Mouse (Mus musculus): ENCODE results near the gene Nfix.

Nfix gene

DNA sequence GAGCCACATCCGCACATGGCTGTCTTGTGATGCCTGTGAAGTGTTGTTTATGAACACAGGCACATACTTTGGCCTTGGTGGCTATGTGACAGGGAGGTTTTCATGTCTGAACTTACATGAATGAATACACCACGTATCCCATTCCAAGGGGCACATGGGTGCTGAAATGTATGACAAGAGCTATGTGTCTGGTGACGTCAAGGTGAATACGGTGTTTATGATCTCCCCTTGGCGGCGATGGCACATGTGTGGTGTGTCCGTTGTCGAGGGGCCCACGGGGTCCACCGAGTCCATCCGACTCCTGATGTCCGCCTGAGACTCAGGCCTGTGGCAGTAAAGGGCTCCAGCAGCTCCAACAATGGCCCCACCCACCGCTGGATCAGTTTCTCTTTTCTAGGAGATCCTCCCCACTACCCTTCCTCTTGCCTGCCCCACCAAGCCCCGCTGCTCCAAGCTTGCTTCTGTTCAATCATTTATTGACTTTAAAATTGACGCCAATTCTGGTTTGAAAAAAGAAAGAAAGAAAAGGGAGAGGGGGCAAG lies 2.8 kb downstream of the Nfix start:
- no peak for DNase-seq

DNA sequence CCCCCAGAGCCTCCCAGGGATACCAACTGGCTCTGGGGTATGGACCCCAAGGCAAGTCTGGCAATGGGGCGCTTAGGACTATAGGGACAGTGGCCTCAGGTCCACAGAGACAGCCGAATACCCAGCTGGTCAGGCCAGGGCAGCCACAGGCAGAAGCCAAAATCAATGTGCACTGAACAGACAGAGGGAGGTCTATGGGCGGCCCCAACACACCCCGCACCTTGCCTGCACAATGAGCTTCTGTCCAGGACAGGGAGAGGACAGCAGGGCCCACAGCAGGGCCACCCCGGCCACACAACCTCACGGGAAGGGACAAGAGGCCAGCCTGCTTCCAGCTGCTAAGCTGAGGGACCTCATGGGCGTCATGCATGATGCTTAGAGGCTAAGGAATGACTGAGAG lies 5.7 kb downstream of the Nfix start:
- DNase-seq = no peak

GRCm38 (mm10) chr8:84793791-84794485 lies 6.2 kb downstream of the Nfix start:
- DNase-seq = no peak

- no peak for DNase-seq
Observed at GRCm38 (mm10) chr8:84793134-84793533, 7.0 kb downstream of the Nfix start.

DNA sequence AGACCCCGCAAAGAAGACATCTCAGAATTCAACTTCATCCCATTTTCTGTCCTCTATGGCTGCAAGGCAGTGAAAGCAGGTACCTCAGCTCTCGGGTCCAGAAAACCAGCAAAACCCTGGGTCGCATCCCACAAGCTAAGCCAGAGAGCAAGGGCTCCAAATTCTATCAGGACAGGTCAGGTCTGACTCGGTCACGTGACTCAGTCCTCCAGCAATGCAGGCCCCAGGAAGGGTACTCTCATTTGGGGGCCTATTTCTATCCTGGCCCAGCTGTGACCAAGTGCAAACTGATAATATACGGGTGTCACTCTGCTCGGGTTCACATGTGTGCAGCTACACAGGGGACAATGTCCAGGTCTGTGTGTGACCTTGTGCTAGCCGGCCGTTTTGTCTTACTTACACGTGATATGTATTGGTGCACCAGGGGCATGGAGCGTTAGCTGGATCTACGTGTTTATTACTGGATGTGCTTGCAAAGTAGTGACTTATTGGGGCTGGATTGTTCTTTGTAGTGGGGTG lies 7.7 kb downstream of the Nfix start:
- no peak for DNase-seq

GRCm38 (mm10) chr8:84790537-84790936 lies 9.6 kb downstream of the Nfix start:
- no peak for DNase-seq

GRCm38 (mm10) chr8:84789855-84790486 lies 10.2 kb downstream of the Nfix start:
- DNase-seq = no peak

- no peak for DNase-seq
Observed at GRCm38 (mm10) chr8:84789345-84789744, 10.8 kb downstream of the Nfix start.

DNA sequence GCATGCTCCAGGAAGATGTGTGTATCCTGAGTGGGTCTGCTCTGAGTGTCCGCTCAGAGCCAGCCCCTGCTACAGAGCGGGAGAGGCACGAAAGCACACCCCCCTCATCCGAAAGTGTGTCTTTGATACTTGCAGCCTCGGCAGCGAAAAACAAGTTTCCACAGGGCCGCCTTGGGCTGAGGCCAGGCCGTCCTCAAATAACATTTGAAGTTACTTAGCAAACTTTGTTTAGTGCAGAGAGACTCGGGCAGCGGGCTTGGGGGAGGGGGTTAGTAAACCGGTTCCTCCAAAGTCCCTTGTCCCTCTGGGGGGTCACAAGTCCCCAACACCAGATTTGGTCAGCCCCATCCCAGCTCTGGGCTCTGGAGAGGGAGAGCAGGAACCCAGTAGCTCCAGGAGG lies 11.2 kb downstream of the Nfix start:
- DNase-seq = no peak

- no peak for DNase-seq
Observed at GRCm38 (mm10) chr8:84787523-84788302, 12.4 kb downstream of the Nfix start.

DNA sequence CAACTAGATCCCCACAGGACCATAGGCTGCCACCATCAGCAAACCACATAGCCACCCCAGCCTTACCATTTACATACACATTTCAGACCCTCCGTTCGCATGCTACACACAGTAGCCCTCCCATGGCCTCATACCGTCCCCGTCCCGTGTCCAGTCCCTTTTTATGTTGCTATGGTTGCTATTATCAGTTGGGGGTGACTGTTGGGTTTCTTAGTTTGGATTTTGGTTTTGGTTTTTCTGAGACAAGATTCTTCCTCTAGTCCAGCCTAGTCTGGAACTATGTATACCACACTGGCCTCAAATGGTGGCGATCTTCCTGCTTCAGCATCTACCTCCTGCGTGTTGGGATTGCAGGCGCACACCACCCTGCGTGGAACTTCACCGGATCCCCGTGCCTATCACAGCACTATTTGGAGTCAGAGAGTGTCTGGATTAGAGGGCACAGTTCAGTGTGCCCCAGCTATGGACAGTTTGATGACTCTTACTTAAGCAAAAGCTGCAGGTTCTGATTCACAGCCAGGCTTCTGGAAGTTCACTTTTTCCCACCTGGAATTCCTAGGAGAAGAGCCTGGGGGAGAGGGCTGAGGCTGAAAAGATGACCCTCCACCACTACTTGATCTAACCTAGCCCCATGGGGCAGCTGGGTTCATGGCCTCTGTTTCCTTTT lies 13.2 kb downstream of the Nfix start:
- DNase-seq = no peak

GRCm38 (mm10) chr8:84785756-84786677 lies 14.1 kb downstream of the Nfix start:
- no peak for DNase-seq

DNA sequence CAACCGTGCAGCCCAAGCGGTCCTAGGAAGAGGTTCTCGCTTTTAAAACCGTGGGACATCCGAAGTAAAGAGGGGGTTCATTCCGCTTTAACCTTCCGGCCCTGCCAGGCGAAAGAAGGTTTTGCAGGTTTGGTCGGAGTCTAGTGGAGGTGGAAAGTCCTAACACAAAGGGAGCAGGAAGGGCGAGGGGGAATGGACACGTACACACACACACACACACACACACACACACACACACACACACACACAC lies 14.7 kb downstream of the Nfix start:
- DNase-seq = no peak

DNA sequence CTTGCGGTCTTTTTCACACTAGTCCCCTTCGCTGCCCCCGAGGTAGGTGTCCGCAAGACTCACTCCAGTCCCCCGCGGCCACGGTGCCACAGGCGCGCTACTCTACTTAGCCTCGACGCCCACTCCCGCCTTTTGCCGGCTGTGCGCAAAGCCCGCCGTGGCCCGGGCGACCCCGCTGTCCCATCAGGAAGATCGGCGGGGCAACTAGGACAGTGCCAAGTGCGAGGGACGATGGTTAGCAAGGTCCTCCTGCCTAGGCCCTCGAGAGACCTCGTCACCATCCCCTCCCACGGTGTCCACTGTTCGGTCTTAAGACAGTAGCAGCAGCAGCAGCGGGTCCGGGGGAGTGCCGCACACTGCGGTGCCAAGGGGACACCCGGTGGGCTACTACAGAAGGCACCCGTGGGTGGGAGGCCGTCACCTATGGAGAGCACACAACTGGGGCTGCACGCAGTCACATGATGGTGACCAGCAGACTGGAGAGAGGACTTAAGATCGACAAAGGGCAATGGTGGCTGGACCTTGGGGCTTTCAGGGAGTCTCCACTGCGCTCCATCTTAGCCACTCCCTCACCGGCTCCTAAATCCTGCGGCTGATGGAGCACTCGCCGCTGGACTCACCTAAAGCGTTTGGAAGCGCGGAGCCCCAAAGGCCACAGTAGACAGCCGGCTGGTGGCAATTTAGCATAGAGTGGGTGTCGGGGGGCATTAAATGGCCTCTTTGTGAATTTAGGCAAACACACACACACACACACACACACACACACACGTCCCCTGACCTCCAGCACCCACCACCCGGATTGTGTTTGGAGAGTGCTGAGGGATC lies 15.3 kb downstream of the Nfix start:
- DNase-seq = no peak

DNA sequence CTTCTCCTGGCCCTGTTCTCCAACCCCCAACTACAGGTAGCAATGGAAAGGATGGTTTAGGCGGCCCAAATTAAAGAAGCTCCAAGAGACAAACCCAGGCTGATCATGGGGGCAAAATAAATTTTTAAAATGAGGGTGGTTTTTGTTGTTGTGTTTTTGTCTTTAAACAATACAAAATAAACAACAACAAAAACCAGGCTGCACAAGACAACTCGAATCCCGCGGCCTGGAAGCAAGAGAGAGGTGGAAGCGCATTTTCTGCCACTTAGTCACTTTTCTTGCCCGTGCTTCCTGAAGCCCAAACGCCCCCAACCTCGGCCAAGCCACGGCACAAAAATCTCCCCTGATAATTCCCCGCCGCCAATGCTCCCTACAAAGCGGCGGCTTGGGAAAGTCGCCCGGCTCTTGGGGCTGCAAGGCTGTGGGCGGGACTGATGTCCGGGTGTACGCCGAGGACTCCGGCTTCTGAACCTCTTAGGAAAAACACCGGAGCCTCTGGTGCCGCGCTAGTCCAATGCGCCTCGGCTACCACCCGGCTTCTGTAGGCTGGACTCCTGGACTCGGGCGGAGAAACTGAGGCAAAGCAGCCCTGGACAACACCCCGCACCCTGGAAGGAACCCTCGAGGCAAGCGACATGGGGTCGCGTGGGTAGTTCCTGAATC lies 16.1 kb downstream of the Nfix start:
- no peak for DNase-seq

DNA sequence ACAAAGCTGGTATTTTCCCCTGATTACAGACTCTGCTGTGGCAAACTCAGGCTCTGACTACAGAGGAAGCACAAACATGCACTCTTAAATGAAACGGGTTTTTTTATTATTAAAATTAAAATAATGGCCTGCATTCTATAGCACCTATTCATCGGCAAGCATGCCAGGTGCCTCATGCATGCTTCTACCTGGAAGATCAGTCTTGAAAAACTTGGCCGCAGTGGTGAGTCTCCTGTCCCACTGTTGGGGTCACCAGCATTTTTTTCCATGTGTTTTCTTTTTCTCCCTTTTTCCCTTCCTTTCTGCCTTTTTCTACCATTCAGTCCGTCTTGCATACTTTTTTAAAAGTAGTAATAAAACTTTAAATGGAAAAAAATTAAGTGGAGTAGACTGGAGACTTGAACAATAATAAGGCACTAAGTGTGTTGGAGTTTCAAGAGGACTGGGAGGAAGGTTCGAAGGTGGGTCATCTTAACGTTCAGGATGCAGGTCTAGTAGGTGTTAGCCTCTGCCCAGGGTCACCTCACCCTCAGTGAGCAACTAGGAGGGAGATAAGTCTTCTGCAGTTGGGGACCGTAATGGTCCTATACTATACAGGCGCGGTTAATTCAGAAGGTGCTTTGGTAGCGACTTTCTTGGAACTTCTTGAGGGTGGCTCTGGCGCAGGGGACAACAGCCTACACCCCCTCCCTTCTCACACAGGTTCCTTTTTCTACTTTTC lies 16.8 kb downstream of the Nfix start:
- DNase-seq = no peak

GRCm38 (mm10) chr8:84782680-84783079 lies 17.5 kb downstream of the Nfix start:
- no peak for DNase-seq

DNA sequence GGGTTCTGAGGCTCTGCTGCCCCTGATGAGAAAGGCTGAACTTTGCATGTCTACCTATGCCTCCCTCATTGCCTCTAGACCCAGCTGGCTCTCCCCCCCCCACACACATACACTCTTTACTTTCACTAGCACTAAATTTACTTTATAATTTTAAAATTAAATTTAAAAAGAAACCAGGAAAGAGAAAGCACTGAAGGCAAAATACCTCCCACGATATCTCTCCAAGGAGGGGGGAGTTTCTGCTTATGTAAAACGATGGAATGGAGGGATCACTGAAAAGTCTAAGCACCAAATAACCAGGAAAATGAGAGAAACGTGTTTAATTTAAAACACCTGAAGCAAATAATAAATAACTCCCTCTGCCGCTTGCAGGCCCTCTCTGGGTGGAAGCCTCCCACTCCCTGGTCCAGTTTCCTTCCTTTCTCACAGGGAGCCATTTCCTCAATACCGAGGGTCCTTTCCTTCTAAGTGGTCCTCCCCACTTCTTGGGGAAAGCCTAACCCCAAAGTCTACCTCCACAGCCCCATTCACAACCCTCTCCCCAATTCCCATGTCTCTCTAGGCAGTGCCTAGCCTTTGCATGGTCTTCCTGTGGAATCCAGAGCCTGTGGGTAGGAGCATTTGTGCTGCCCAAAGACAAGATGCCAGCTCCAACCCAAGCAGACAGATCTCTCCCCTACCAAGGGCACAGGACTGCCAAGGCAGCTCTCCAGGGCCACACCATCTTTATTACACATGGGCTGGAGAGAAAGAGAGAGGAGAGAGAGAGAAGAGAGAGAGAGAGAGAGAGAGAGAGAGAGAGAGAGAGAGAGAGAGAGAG lies 18.2 kb downstream of the Nfix start:
- no peak for DNase-seq

Data from thymus, adult 18-20 months (tissue).